Mouse (Mus musculus): ENCODE measurements around the gene Tmem131l. TPM values are rescaled to one million over a fixed set of nuclear protein-coding genes. Genes with fewer than 3 reads are reported as not detected.

The Tmem131l gene
- polyA plus RNA-seq, 1 experiment from 2014 or later = 76.3 TPM

DNA sequence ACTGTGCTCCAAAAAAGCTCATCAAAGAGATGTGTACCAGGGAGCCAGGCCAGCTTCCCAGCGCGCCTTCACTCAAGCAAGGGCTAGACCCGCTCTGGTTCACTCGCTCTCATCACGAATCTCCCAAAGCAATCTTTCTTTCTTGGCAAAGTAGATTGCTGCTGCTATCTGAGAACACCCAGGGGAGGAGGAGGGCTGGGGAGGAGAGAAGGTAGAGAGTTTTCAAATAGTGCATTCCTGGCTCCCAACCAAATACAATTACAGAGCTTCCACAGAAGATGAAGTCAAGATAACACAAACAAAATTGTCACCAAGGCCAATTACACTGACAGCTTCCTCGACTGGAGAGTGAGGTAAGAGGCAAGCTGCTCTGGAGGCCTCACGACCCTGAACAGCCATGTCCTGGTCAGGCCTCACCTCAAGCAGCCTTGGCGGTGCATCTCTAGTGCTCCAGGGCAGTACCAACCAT lies 12.2 kb downstream of the Tmem131l start:
- ATAC-seq (ENCODE audit: low FRiP score) = no peak
- H3K36me3 ChIP-seq (ENCODE audit: control insufficient read depth, insufficient read depth, low read length) = peaks cover 7% of the 10 kb centered on the region; the same call in 1 of the 2 replicates
- H3K27ac ChIP-seq (ENCODE audit: low read depth, low read length) = no peak overlapping the region
- no peak overlapping the region for H3K4me2 ChIP-seq
- no peak overlapping the region for H3K9ac ChIP-seq (ENCODE audit: low read length)
- DNase-seq (ENCODE audit: low spot score, missing footprints) = peak; percentile 67
- WGBS = 88% methylated on average over 8 of the region's 8 CpGs
- H3K4me3 ChIP-seq (ENCODE audit: low read depth, low read length) = no peak overlapping the region
- H3K9me3 ChIP-seq (ENCODE audit: control insufficient read depth, low read length) = no peaks in the 10 kb centered on the region
- no peaks in the 10 kb centered on the region; the same call in 1 of the 2 replicates for H3K4me1 ChIP-seq (ENCODE audit: control insufficient read depth, insufficient read depth, low read length)
- no peaks in the 10 kb centered on the region for H3K27me3 ChIP-seq (ENCODE audit: control insufficient read depth, insufficient read depth, low read length)

DNA sequence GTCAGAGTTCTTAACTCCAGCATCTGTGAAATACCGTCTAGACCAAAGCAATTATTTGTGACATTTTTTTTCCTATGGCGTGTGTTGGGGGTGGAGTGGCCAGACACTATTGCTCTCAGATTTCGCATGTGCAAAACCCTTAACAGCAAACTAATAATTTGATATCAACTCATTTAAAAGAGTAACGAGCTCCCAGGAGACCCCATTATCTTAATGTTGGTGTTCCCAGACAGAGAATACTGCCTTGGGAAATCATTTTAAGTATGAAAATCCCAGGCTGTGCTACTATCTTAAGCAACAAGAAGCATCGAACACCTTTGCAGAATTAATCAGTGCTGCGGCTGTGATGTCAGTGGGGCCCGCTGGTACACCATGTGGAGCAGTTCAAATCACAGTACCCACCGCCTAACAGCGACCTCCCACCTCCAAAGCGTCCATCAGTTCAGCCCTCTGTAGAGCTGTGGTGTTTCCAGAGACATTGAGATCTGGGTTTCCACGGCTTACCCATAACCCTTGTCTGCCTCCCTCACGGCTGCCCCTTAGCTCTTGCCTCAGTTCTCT lies 15.4 kb downstream of the Tmem131l start:
- Histone ChIP-seq H3K9ac (ENCODE audit: low read length) (no peak overlapping the region), H3K4me3 (ENCODE audit: low read depth, low read length) (no peak overlapping the region), H3K36me3 (ENCODE audit: control insufficient read depth, insufficient read depth, low read length) (no peaks in the 10 kb centered on the region), H3K27ac (ENCODE audit: low read depth, low read length) (no peak overlapping the region), H3K4me2 (no peak overlapping the region), H3K4me1 (ENCODE audit: control insufficient read depth, insufficient read depth, low read length) (peaks cover 4% of the 10 kb centered on the region; the same call in 1 of the 2 replicates), H3K9me3 (ENCODE audit: control insufficient read depth, low read length) (no peaks in the 10 kb centered on the region), H3K27me3 (ENCODE audit: control insufficient read depth, insufficient read depth, low read length) (no peaks in the 10 kb centered on the region)
- ATAC-seq (ENCODE audit: low FRiP score) = peak; percentile 45; the same call in 1 of the 2 replicates
- no peak for DNase-seq (ENCODE audit: low spot score, missing footprints)
- 87% methylated on average over 12 of the region's 12 CpGs for WGBS

DNA sequence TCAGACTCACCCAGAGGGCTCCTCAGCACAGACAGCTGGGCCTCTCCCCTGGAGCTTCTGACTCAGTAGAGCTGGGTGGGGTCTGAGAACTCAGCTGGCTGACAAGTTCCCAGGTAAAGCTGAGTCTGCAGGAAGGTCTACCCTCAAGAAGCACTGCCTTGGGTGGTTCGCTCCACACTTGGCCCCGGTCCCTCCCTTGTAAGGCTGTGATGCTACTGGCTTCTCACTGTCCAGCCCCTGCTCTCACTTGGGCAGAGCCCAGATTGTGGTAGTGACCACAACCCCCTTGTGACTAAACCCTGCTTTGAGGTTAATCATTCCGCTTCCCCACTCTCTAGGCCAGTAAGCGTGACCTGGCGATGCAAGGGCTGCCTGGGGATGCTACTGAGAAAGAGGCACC lies 17.3 kb downstream of the Tmem131l start:
- H3K4me3 ChIP-seq (ENCODE audit: low read depth, low read length) = no peak overlapping the region
- H3K9me3 ChIP-seq (ENCODE audit: control insufficient read depth, low read length) = no peaks in the 10 kb centered on the region
- H3K4me2 ChIP-seq = no peak overlapping the region
- H3K36me3 ChIP-seq (ENCODE audit: control insufficient read depth, insufficient read depth, low read length) = no peaks in the 10 kb centered on the region; the same call in 1 of the 2 replicates
- WGBS = 71% methylated on average over 5 of the region's 5 CpGs
- peaks cover 7% of the 10 kb centered on the region; the same call in 1 of the 2 replicates for H3K4me1 ChIP-seq (ENCODE audit: control insufficient read depth, insufficient read depth, low read length)
- DNase-seq (ENCODE audit: low spot score, missing footprints) (no peak), ATAC-seq (ENCODE audit: low FRiP score) (no peak)
- no peak overlapping the region for H3K27ac ChIP-seq (ENCODE audit: low read depth, low read length)
- H3K9ac ChIP-seq (ENCODE audit: low read length) = no peak overlapping the region
- no peaks in the 10 kb centered on the region for H3K27me3 ChIP-seq (ENCODE audit: control insufficient read depth, insufficient read depth, low read length)

DNA sequence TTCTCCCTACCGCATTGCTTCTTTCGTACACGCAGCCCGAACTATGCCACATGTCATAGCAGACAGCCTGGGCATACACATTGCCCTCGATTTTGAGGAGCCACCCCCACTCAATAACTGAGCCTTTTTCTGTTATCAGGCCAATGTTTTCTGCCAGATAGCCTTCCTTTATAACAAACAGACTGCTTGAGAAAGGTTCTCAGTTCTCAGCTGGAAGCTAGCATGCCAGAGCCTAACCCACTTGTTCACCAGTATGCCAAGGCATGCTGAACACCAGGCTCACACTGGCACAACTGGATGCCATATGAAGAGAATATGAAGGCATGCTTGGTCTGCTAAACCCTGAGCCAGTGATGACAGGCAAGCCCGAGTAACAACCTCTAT lies 17.8 kb downstream of the Tmem131l start:
- Histone ChIP-seq H3K27ac (ENCODE audit: low read depth, low read length) (no peak overlapping the region), H3K4me3 (ENCODE audit: low read depth, low read length) (no peak overlapping the region), H3K9me3 (ENCODE audit: control insufficient read depth, low read length) (no peaks in the 10 kb centered on the region), H3K9ac (ENCODE audit: low read length) (no peak overlapping the region), H3K36me3 (ENCODE audit: control insufficient read depth, insufficient read depth, low read length) (no peaks in the 10 kb centered on the region; the same call in 1 of the 2 replicates), H3K27me3 (ENCODE audit: control insufficient read depth, insufficient read depth, low read length) (no peaks in the 10 kb centered on the region), H3K4me2 (no peak overlapping the region), H3K4me1 (ENCODE audit: control insufficient read depth, insufficient read depth, low read length) (peaks cover 7% of the 10 kb centered on the region; the same call in 1 of the 2 replicates)
- ATAC-seq (ENCODE audit: low FRiP score) (no peak), DNase-seq (ENCODE audit: low spot score, missing footprints) (no peak)
- WGBS = 91% methylated on average over 6 of the region's 6 CpGs

DNA sequence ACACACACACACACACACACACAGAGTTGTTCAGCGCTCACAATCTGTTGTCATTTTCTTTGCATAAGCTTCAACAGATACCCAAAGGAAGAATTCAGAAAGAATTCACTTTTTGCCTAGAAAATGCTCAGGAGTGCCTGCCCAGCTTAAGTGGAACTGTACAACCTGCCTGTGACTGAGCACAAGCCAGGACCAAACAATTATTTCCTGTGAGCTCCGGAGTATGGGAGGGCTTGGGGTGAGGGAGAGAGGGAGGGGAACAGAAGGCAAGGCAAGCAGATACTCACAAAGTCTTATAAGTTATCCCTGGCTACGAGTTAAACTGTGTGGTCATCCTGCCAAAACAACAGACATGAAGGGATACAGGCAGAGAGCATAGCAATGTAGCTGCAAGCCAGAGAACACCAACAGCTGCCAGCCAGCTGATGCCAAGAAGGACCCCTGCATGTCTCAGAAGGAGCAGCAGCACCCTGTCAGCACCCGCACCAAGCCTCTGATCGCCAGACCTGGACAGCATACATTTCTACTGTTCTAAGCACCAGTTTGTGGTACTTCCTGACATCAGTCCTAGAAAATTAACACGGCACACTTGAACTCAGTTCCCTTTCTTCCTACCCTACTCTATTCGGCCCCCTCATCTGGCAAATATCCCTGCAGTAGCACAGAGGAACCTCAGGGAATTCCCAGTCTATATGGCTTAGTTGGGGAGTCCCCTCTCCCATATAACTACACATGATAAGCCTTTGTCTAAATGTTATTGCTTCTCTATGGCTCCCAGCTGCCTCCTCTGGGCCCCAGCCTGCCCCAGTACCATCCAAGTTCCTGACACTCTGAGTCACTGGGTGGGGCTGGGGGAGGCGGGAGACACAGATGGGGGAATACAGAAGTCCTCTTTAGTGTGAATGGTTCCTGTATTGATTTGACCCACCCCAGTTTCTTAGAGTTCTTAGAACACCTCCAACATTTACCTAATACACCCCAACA lies 18.5 kb downstream of the Tmem131l start:
- Histone ChIP-seq H3K4me1 (ENCODE audit: control insufficient read depth, insufficient read depth, low read length) (peaks cover 7% of the 10 kb centered on the region; the same call in 1 of the 2 replicates), H3K27me3 (ENCODE audit: control insufficient read depth, insufficient read depth, low read length) (no peaks in the 10 kb centered on the region), H3K9me3 (ENCODE audit: control insufficient read depth, low read length) (no peaks in the 10 kb centered on the region), H3K4me3 (ENCODE audit: low read depth, low read length) (no peak overlapping the region), H3K4me2 (no peak overlapping the region), H3K9ac (ENCODE audit: low read length) (no peak overlapping the region), H3K36me3 (ENCODE audit: control insufficient read depth, insufficient read depth, low read length) (no peaks in the 10 kb centered on the region; the same call in 1 of the 2 replicates), H3K27ac (ENCODE audit: low read depth, low read length) (no peak overlapping the region)
- no peak for DNase-seq (ENCODE audit: low spot score, missing footprints)
- WGBS = 73% methylated on average over 8 of the region's 8 CpGs
- ATAC-seq (ENCODE audit: low FRiP score) = no peak

DNA sequence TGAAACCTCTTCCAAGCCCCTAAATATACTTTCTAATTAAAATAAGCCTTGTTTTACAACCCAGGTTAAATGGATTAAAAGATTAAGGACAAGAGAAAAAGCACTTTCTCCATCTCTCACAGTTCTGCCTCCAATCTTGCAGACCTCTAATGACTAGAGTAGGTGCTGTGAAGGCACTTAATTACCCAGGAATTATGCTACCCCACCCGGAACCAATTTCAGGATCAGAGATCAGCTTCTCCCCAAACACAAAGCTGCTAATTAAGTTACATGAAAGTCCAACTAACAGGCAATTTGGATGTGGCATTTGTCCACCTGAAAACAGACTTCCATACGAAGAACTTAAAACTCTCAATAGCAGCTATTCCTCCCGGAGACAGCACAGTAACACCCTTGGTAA lies 19.4 kb downstream of the Tmem131l start:
- 30% methylated on average over 3 of the region's 3 CpGs for WGBS
- H3K4me1 ChIP-seq (ENCODE audit: control insufficient read depth, insufficient read depth, low read length) = peaks cover 7% of the 10 kb centered on the region; the same call in 1 of the 2 replicates

DNA sequence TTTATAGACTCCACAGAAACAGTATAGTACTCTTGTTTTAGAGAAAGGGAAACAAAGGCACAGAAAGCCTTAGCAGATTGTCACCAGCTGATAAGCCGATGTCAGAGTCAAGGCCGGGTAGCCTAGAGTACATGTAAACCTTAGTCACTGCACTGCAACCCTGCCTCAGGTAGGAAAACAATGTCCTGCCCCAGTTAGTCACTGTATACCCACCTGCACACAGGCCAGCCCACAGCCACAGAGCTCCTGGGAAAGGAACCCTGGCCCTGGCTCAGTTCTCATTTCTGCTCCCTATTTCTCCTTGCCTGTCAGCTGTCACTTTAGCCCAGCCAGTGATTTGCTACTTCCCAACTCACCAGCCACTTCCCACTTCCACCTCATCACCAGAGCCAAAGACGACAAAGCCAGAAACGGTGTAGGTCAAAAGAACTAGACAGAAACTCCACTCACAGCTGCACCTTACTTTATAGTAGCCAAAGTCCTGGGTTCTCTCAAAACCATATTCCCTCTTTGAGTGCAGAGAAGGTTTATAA lies 24.4 kb downstream of the Tmem131l start:
- Histone ChIP-seq H3K4me3 (ENCODE audit: low read depth, low read length) (no peak overlapping the region), H3K4me2 (no peak overlapping the region), H3K9me3 (ENCODE audit: control insufficient read depth, low read length) (peaks cover 4% of the 10 kb centered on the region; the same call in 1 of the 2 replicates), H3K36me3 (ENCODE audit: control insufficient read depth, insufficient read depth, low read length) (peaks cover 4% of the 10 kb centered on the region), H3K4me1 (ENCODE audit: control insufficient read depth, insufficient read depth, low read length) (peaks cover 3% of the 10 kb centered on the region; the same call in 1 of the 2 replicates), H3K27me3 (ENCODE audit: control insufficient read depth, insufficient read depth, low read length) (no peaks in the 10 kb centered on the region), H3K9ac (ENCODE audit: low read length) (no peak overlapping the region), H3K27ac (ENCODE audit: low read depth, low read length) (no peak overlapping the region)
- ATAC-seq (ENCODE audit: low FRiP score) = no peak
- WGBS = 91% methylated on average over 4 of the region's 4 CpGs
- DNase-seq (ENCODE audit: low spot score, missing footprints) = no peak

More for the DNA sequence above, 19.4 kb downstream of the Tmem131l start:
- H3K36me3 ChIP-seq (ENCODE audit: control insufficient read depth, insufficient read depth, low read length) = no peaks in the 10 kb centered on the region; the same call in 1 of the 2 replicates
- H3K4me2 ChIP-seq = no peak overlapping the region
- DNase-seq (ENCODE audit: low spot score, missing footprints) (no peak), ATAC-seq (ENCODE audit: low FRiP score) (no peak)
- no peaks in the 10 kb centered on the region for H3K9me3 ChIP-seq (ENCODE audit: control insufficient read depth, low read length)
- H3K27ac ChIP-seq (ENCODE audit: low read depth, low read length) = no peak overlapping the region
- H3K9ac ChIP-seq (ENCODE audit: low read length) = no peak overlapping the region
- no peak overlapping the region for H3K4me3 ChIP-seq (ENCODE audit: low read depth, low read length)
- no peaks in the 10 kb centered on the region for H3K27me3 ChIP-seq (ENCODE audit: control insufficient read depth, insufficient read depth, low read length)

DNA sequence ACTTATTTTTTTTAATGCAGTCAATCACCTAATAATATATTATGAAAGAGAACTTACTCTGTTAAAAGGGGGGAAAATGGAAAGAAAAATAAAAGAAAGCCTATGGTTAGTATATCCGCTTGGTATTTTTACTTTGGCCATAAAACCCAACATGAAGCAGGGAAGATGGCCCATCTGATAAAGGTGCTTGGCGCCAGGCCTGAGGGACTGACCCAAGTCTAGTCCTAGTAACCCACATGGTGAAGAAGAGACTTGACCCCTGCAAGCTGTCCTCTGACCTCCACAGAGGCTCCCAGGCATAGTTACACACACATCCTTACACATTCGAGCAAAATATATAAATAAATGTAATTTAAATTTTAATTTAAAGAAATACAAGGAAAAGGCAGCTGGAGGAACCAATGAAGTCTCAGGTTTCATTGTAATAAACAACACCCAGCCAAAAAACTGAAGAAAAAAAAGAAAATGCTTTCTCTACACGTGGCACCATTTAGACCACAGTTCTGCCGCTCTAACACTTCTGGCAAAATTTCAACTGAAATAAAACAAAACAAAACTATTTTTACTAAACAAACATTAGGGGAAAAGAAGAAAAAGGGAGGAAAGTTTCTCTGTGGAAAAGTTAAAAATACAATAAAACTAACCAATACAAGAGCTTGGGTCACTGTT lies 28.8 kb downstream of the Tmem131l start:
- DNase-seq (ENCODE audit: low spot score, missing footprints) = no peak
- Histone ChIP-seq H3K4me1 (ENCODE audit: control insufficient read depth, insufficient read depth, low read length) (no peaks in the 10 kb centered on the region), H3K27me3 (ENCODE audit: control insufficient read depth, insufficient read depth, low read length) (no peaks in the 10 kb centered on the region), H3K9me3 (ENCODE audit: control insufficient read depth, low read length) (peaks cover 4% of the 10 kb centered on the region; the same call in 1 of the 2 replicates), H3K4me2 (no peak overlapping the region), H3K27ac (ENCODE audit: low read depth, low read length) (no peak overlapping the region), H3K36me3 (ENCODE audit: control insufficient read depth, insufficient read depth, low read length) (peaks cover 4% of the 10 kb centered on the region), H3K9ac (ENCODE audit: low read length) (no peak overlapping the region), H3K4me3 (ENCODE audit: low read depth, low read length) (no peak overlapping the region)
- no peak for ATAC-seq (ENCODE audit: low FRiP score)
- WGBS = 90% methylated on average over 5 of the region's 5 CpGs

Data from midbrain, embryonic 11.5 days (tissue).